7 mouse cellular contexts compared by ENCODE assay signal in genomic region chr2:166021073-166021610, GRCm38 (mm10). TPM values are rescaled to one million over a fixed set of nuclear protein-coding genes. Genes with fewer than 3 reads are reported as not detected.
DNase-seq lines count a peak whose midpoint lies in the region; ATAC-seq and TF ChIP-seq lines count a peak whose summit lies in the region.

No protein-coding gene starts in this region.

- H3K4me2 ChIP-seq in liver, embryonic 11.5 days = peak overlapping the region; percentile 6
- no peak overlapping the region; the same call in 1 of the 2 replicates for H3K4me2 ChIP-seq in neural tube, embryonic 15.5 days

- peak overlapping the region; percentile 78 for H3K27ac ChIP-seq in heart, embryonic 10.5 days
- H3K27ac ChIP-seq in liver, embryonic 11.5 days (ENCODE audit: low read depth, low read length) = peak overlapping the region; percentile 49; the same call in 1 of the 2 replicates
- peak overlapping the region; percentile 76 for H3K27ac ChIP-seq in neural tube, embryonic 15.5 days (replicated peaks)

- H3K27me3 ChIP-seq in E14TG2a.4 (ENCODE audit: insufficient read depth, low read length) = no peaks in the 10 kb centered on the region
- H3K27me3 ChIP-seq in heart, embryonic 10.5 days (ENCODE audit: insufficient read depth, poor library complexity, severe bottlenecking) = no peaks in the 10 kb centered on the region
- H3K27me3 ChIP-seq in liver, embryonic 11.5 days (replicated peaks; ENCODE audit: control insufficient read depth, insufficient read depth, low read length) = no peaks in the 10 kb centered on the region
- no peaks in the 10 kb centered on the region for H3K27me3 ChIP-seq in neural tube, embryonic 15.5 days (replicated peaks)

- H3K4me3 ChIP-seq in E14TG2a.4 (replicated peaks; ENCODE audit: low read length) = peak overlapping the region; percentile 43
- H3K4me3 ChIP-seq in heart, embryonic 10.5 days = no peak overlapping the region
- H3K4me3 ChIP-seq in liver, embryonic 11.5 days (ENCODE audit: low read depth, low read length) = no peak overlapping the region
- no peak overlapping the region for H3K4me3 ChIP-seq in neural tube, embryonic 15.5 days (replicated peaks)

- H3K9me3 ChIP-seq in E14TG2a.4 (ENCODE audit: low read length) = no peaks in the 10 kb centered on the region
- H3K9me3 ChIP-seq in heart, embryonic 10.5 days = no peaks in the 10 kb centered on the region
- H3K9me3 ChIP-seq in liver, embryonic 11.5 days (ENCODE audit: control insufficient read depth, low read length) = no peaks in the 10 kb centered on the region
- H3K9me3 ChIP-seq in neural tube, embryonic 15.5 days (replicated peaks) = no peaks in the 10 kb centered on the region

- 23% methylated on average over 4 of the region's 4 CpGs for WGBS in heart, embryonic 10.5 days
- WGBS in liver, embryonic 11.5 days = 36% methylated on average over 4 of the region's 4 CpGs
- 6% methylated on average over 4 of the region's 4 CpGs for WGBS in neural tube, embryonic 15.5 days

- TF ChIP-seq CTCF in E14TG2a.4 (conservative IDR thresholded peaks at IDR 0.05; ENCODE audit: low read length) = no peak

- peaks cover 10% of the 10 kb centered on the region for H3K36me3 ChIP-seq in E14TG2a.4 (ENCODE audit: insufficient read depth, low read length)
- no peaks in the 10 kb centered on the region for H3K36me3 ChIP-seq in heart, embryonic 10.5 days
- H3K36me3 ChIP-seq in liver, embryonic 11.5 days (ENCODE audit: control insufficient read depth, insufficient read depth, low read length) = no peaks in the 10 kb centered on the region
- H3K36me3 ChIP-seq in neural tube, embryonic 15.5 days = no peaks in the 10 kb centered on the region

- ATAC-seq in liver, embryonic 11.5 days (replicated peaks; ENCODE audit: low FRiP score) = no peak
- ATAC-seq in neural tube, embryonic 15.5 days (ENCODE audit: low FRiP score) = peak; percentile 55; the same call in 1 of the 2 replicates

- H3K9ac ChIP-seq in liver, embryonic 11.5 days (ENCODE audit: low read depth, low read length) = no peak overlapping the region
- 0 out of 2 replicates have a peak overlapping the region, but pooled peaks have one; percentile 20 for H3K9ac ChIP-seq in neural tube, embryonic 15.5 days (replicated peaks)

- peaks cover 98% of the 10 kb centered on the region for H3K4me1 ChIP-seq in E14TG2a.4 (replicated peaks; ENCODE audit: low read depth, low read length)
- H3K4me1 ChIP-seq in heart, embryonic 10.5 days = peaks cover 47% of the 10 kb centered on the region
- peaks cover 19% of the 10 kb centered on the region for H3K4me1 ChIP-seq in liver, embryonic 11.5 days (replicated peaks; ENCODE audit: control insufficient read depth, insufficient read depth, low read length)
- H3K4me1 ChIP-seq in neural tube, embryonic 15.5 days = peaks cover 23% of the 10 kb centered on the region

- peak; percentile 48 for DNase-seq in adipocyte (ENCODE audit: low spot score)
- no peak for DNase-seq in heart, embryonic 10.5 days (ENCODE audit: low spot score)
- DNase-seq in liver, embryonic 11.5 days (ENCODE audit: low spot score) = no peak
- DNase-seq in right cerebral cortex, postnatal 36 days (ENCODE audit: low spot score in 2 of 2) = no peak
- DNase-seq in thymus, postnatal 0 days (ENCODE audit: low spot score) = no peak

RNA-seq across cellular contexts. Expression of gene Ncoa3, which starts 28.7 kb away (rescaled TPM):
- 14.8 and 15.8 TPM in 2 replicates for polyA plus RNA-seq in heart, embryonic 10.5 days (2016; fragmentation: Nextera tagmentation; extraction: Ambion mirVana)
- polyA plus RNA-seq in liver, embryonic 11.5 days (2014; fragmentation: Nextera tagmentation; extraction: Ambion mirVana) = 15.2 and 16.6 TPM in 2 replicates
- 13.3 and 14.6 TPM in 2 replicates for polyA plus RNA-seq in neural tube, embryonic 15.5 days (2015; fragmentation: Nextera tagmentation; extraction: Ambion mirVana)
- 18.2 and 20.4 TPM in 2 replicates for polyA plus RNA-seq in thymus, postnatal 0 days (2015; fragmentation: Nextera tagmentation; extraction: Ambion mirVana)
